ENCODE assay signal across 9 mouse cellular contexts in the genomic region with DNA sequence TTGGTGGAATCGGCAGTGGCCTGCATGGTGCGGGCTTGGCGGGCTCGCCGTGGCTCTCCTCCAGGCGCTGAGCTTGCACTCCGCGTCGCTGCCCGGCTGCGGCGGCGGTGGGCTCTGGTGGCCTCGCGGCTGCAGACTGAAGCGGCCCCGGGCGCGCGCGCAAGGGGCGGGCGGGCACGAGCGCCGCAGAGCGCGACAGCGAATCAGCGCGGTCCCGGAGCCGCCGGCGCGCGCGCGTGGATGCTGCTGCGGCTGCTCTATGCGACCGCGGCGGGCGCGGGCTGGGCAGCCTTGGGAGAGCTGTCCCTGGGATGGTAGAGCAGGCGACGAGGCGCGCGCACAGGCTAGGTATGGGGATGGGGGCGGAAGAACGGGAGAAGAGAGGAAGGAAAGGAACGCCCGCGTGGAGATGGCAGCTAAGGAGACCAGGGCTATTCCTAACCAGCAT. TPM values are rescaled to one million over a fixed set of nuclear protein-coding genes. Genes with fewer than 3 reads are reported as not detected.
DNase-seq lines count a peak whose midpoint lies in the region; ATAC-seq lines count a peak whose summit lies in the region.
"Had no signal": no experiment of that assay in that cellular context is flagged by ENCODE, and none has a peak within 500 bp of the region (broad histone marks: within the 10 kb centered on the region; RNA-seq: fewer than 3 reads in every experiment).

No protein-coding gene starts in this region.

- DNase-seq in kidney, adult 18-20 months = no peak
- DNase-seq in embryo, embryonic 10.5 days (ENCODE audit: low spot score) = peak; percentile 87
- DNase-seq in gastrocnemius, postnatal 36 days = peak; percentile 20 to 34
- DNase-seq in neural tube, embryonic 11.5 days (ENCODE audit: low spot score) = peak; percentile 94
- DNase-seq in urinary bladder, postnatal 4 days (ENCODE audit: low spot score in 2 of 2) = peak; percentile 33 to 58

- no peaks in the 10 kb centered on the region for H3K9me3 ChIP-seq in kidney, embryonic 15.5 days (replicated peaks)
- no peaks in the 10 kb centered on the region for H3K9me3 ChIP-seq in intestine, embryonic 15.5 days
- H3K9me3 ChIP-seq in limb, embryonic 13.5 days = no peaks in the 10 kb centered on the region
- H3K9me3 ChIP-seq in neural tube, embryonic 11.5 days (ENCODE audit: control insufficient read depth, low read length) = no peaks in the 10 kb centered on the region

- peak overlapping the region; percentile 52 for H3K4me3 ChIP-seq in kidney, embryonic 15.5 days (replicated peaks)
- peak overlapping the region; percentile 45 for H3K4me3 ChIP-seq in intestine, embryonic 15.5 days (replicated peaks)
- peak overlapping the region; percentile 53 for H3K4me3 ChIP-seq in limb, embryonic 13.5 days
- H3K4me3 ChIP-seq in neural tube, embryonic 11.5 days (ENCODE audit: low read depth, low read length) = peak overlapping the region; percentile 48

- no peak overlapping the region for H3K27ac ChIP-seq in kidney, embryonic 15.5 days
- H3K27ac ChIP-seq in intestine, embryonic 15.5 days = no peak overlapping the region
- H3K27ac ChIP-seq in limb, embryonic 13.5 days = no peak overlapping the region
- H3K27ac ChIP-seq in neural tube, embryonic 11.5 days (ENCODE audit: low read depth, low read length) = peak overlapping the region; percentile 74

- peak; percentile 93 for ATAC-seq in kidney, embryonic 15.5 days (replicated peaks; ENCODE audit: low FRiP score)
- ATAC-seq in intestine, embryonic 15.5 days = peak; percentile 91
- ATAC-seq in limb, embryonic 13.5 days (ENCODE audit: low FRiP score, low read depth) = peak; percentile 96
- peak; percentile 93 for ATAC-seq in neural tube, embryonic 11.5 days (ENCODE audit: insufficient read depth, low FRiP score, low TSS enrichment)

- H3K4me2 ChIP-seq in kidney, embryonic 15.5 days = peak overlapping the region; percentile 95
- H3K4me2 ChIP-seq in intestine, embryonic 15.5 days (replicated peaks) = peak overlapping the region; percentile 93
- H3K4me2 ChIP-seq in limb, embryonic 13.5 days (replicated peaks) = peak overlapping the region; percentile 90
- H3K4me2 ChIP-seq in neural tube, embryonic 11.5 days (ENCODE audit: low read depth) = peak overlapping the region; percentile 46

- under 1% methylated on average over 56 of the region's 56 CpGs for WGBS in kidney, embryonic 15.5 days
- under 1% methylated on average over 51 of the region's 56 CpGs for WGBS in intestine, embryonic 15.5 days
- under 1% methylated on average over 56 of the region's 56 CpGs for WGBS in limb, embryonic 13.5 days
- WGBS in neural tube, embryonic 11.5 days = under 1% methylated on average over 56 of the region's 56 CpGs

- peaks cover 11% of the 10 kb centered on the region for H3K4me1 ChIP-seq in kidney, embryonic 15.5 days
- 0 out of 2 replicates have a peak, but pooled peaks cover 4% of the 10 kb centered on the region for H3K4me1 ChIP-seq in intestine, embryonic 15.5 days (replicated peaks)
- peaks cover 5% of the 10 kb centered on the region; the same call in 1 of the 2 replicates for H3K4me1 ChIP-seq in limb, embryonic 13.5 days
- 0 out of 2 replicates have a peak, but pooled peaks cover 6% of the 10 kb centered on the region for H3K4me1 ChIP-seq in neural tube, embryonic 11.5 days (ENCODE audit: control insufficient read depth, insufficient read depth, low read length)

- intact Hi-C loops in gastrocnemius, postnatal 36 days (cut with DNase I) = no loop called here

- peak overlapping the region; percentile 45 for H3K9ac ChIP-seq in kidney, embryonic 15.5 days
- peak overlapping the region; percentile 41 for H3K9ac ChIP-seq in intestine, embryonic 15.5 days
- H3K9ac ChIP-seq in limb, embryonic 13.5 days = peak overlapping the region; percentile 63
- H3K9ac ChIP-seq in neural tube, embryonic 11.5 days (ENCODE audit: low read length) = peak overlapping the region; percentile 76

- no peaks in the 10 kb centered on the region for H3K36me3 ChIP-seq in kidney, embryonic 15.5 days
- no peaks in the 10 kb centered on the region for H3K36me3 ChIP-seq in intestine, embryonic 15.5 days
- H3K36me3 ChIP-seq in limb, embryonic 13.5 days = no peaks in the 10 kb centered on the region
- no peaks in the 10 kb centered on the region for H3K36me3 ChIP-seq in neural tube, embryonic 11.5 days (ENCODE audit: control insufficient read depth, insufficient read depth, low read length)

- peaks cover 44% of the 10 kb centered on the region for H3K27me3 ChIP-seq in kidney, embryonic 15.5 days
- H3K27me3 ChIP-seq in intestine, embryonic 15.5 days (replicated peaks) = peaks cover 2% of the 10 kb centered on the region; the same call in 1 of the 2 replicates
- peaks cover 43% of the 10 kb centered on the region for H3K27me3 ChIP-seq in limb, embryonic 13.5 days
- H3K27me3 ChIP-seq in neural tube, embryonic 11.5 days (ENCODE audit: control insufficient read depth, insufficient read depth, low read length) = peaks cover 5% of the 10 kb centered on the region; the same call in 1 of the 2 replicates

RNA-seq across cellular contexts. Expression of gene Ccdc175, which starts 51.8 kb away (rescaled TPM):
- polyA plus RNA-seq in kidney, embryonic 15.5 days (2015; fragmentation: Nextera tagmentation; extraction: Ambion mirVana) = not detected in 2 replicates
- not detected for total RNA-seq in gastrocnemius, postnatal 36 days (2021)
- polyA plus RNA-seq in intestine, embryonic 15.5 days (2015; fragmentation: Nextera tagmentation; extraction: Ambion mirVana) = not detected in 2 replicates
- polyA plus RNA-seq in limb, embryonic 13.5 days (2015; fragmentation: Nextera tagmentation; extraction: Ambion mirVana) = not detected in 2 replicates
- polyA plus RNA-seq in neural tube, embryonic 11.5 days (2014; fragmentation: Nextera tagmentation; extraction: Ambion mirVana) = 0.08 TPM in 1 of 2 replicates, not detected in the other
- polyA plus RNA-seq: C2C12 had no signal
